Mouse (Mus musculus): ENCODE results near the gene Slc22a7. TPM values are rescaled to one million over a fixed set of nuclear protein-coding genes. Genes with fewer than 3 reads are reported as not detected.

Gene Slc22a7
- not detected in 2 replicates for polyA plus RNA-seq (2012; ENCODE audit: low replicate concordance)

GRCm38 (mm10) chr17:46438298-46438873 is at the start of gene Slc22a7:
Gene Slc22a7, minus strand, starts transcription at chr17:46438457.

DNA sequence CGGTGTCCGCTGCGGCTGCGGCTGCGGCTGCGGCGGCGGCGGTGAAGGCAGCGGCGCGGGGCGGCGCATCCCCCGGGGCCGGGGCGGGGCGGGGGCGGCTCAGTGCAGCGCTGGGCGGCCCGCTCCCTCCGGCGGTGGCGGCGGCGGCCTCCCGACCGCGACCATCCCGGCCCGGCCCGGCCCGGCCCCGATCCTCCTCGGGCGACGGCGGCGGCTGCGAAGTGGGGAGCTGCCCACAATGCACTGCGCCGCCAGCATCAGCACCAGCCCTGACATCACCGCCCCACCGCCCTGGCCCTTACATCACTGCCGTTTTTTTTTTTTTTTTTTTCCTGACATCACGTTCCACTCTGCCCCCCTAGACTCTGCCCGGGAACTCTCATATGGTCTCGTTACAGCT is 49.2 kb upstream of the Slc22a7 start, which contains the start of gene Ttbk1:
Ttbk1 (minus strand) TSS at position 245 of the 400 bp plus-strand sequence.

DNA sequence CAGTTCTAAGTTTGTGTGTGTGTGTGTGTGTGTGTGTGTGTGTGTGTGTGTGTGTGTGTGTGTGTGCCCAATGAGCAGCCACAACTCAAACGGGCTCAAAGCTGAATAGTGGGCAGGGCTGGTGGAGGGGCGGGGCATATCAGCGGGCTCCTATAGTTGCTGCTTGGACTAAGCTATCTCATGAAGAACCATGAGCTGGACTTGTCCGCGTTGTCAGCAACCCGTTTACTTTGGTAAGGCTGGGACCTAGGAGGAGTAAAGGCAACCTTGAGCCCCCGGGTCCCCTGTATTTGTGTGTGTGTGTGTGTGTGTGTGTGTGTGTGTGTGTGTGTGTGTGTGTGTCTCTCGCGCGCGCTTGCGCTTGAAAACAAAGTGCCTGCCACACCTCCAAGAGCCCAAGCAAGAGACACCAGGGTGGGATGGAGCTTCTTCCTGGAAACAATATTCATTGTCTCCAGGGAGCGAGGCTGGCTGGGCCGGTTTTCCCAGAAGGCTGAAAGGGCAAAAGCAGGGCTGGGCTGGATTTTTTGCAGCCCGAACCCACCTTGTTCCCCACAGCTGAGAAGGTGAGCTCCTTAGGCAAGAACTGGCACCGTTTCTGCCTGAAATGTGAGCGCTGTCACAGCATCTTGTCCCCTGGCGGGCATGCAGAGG is 9.4 kb downstream of the Slc22a7 start, which contains the start of gene Crip3:
Crip3 (plus strand) TSS at position 166 of the 654 bp plus-strand sequence.

GRCm38 (mm10) chr17:46383294-46384060 is 54.8 kb downstream of the Slc22a7 start, which contains the start of gene Zfp318:
Gene Zfp318, plus strand, starts transcription at chr17:46383731.

Other genes with a start within 250 kb of the Slc22a7 start
- gene Polh, start 235.8 kb downstream of the Slc22a7 start, polyA plus RNA-seq (2012; ENCODE audit: low replicate concordance), result 0.54 and 4.1 TPM in 2 replicates
- 3.6 and 7.9 TPM in 2 replicates for gene Xpo5, start 235.7 kb downstream of the Slc22a7 start, polyA plus RNA-seq (2012; ENCODE audit: low replicate concordance)
- gene Polr1c, start 190.4 kb downstream of the Slc22a7 start, polyA plus RNA-seq (2012; ENCODE audit: low replicate concordance), result 10.7 and 15.0 TPM in 2 replicates
- 130 and 184 TPM in 2 replicates for gene Yipf3, start 190.4 kb downstream of the Slc22a7 start, polyA plus RNA-seq (2012; ENCODE audit: low replicate concordance)
- 1.2 and 2.7 TPM in 2 replicates for gene Lrrc73, start 184.9 kb downstream of the Slc22a7 start, polyA plus RNA-seq (2012; ENCODE audit: low replicate concordance)
- gene Tjap1, start 155.4 kb downstream of the Slc22a7 start, polyA plus RNA-seq (2012; ENCODE audit: low replicate concordance), result 75.3 and 89.6 TPM in 2 replicates
- gene Dlk2, start 141.0 kb downstream of the Slc22a7 start, polyA plus RNA-seq (2012; ENCODE audit: low replicate concordance), result 0.17 TPM in 1 of 2 replicates, not detected in the other
- 14.2 and 18.7 TPM in 2 replicates for gene Abcc10, start 110.1 kb downstream of the Slc22a7 start, polyA plus RNA-seq (2012; ENCODE audit: low replicate concordance)
- gene Zfp318, start 54.7 kb downstream of the Slc22a7 start, polyA plus RNA-seq (2012; ENCODE audit: low replicate concordance), result 7.3 and 10.6 TPM in 2 replicates
- 1.0 TPM in 1 of 2 replicates, not detected in the other for gene Crip3, start 9.5 kb downstream of the Slc22a7 start, polyA plus RNA-seq (2012; ENCODE audit: low replicate concordance)
- 0.54 and 1.0 TPM in 2 replicates for gene Ttbk1, start 49.2 kb upstream of the Slc22a7 start, polyA plus RNA-seq (2012; ENCODE audit: low replicate concordance)
- gene Dnph1, start 58.3 kb upstream of the Slc22a7 start, polyA plus RNA-seq (2012; ENCODE audit: low replicate concordance), result 16.0 and 16.9 TPM in 2 replicates
- 2.6 and 4.9 TPM in 2 replicates for gene Cul9, start 107.9 kb upstream of the Slc22a7 start, polyA plus RNA-seq (2012; ENCODE audit: low replicate concordance)
- gene Srf, start 117.7 kb upstream of the Slc22a7 start, polyA plus RNA-seq (2012; ENCODE audit: low replicate concordance), result 172 and 177 TPM in 2 replicates
- gene Ptk7, start 191.0 kb upstream of the Slc22a7 start, polyA plus RNA-seq (2012; ENCODE audit: low replicate concordance), result 0.66 and 1.9 TPM in 2 replicates
- 6.1 and 9.9 TPM in 2 replicates for gene Klc4, start 207.6 kb upstream of the Slc22a7 start, polyA plus RNA-seq (2012; ENCODE audit: low replicate concordance)
- 845 and 851 TPM in 2 replicates for gene Mrpl2, start 207.8 kb upstream of the Slc22a7 start, polyA plus RNA-seq (2012; ENCODE audit: low replicate concordance)
- gene Cul7, start 211.9 kb upstream of the Slc22a7 start, polyA plus RNA-seq (2012; ENCODE audit: low replicate concordance), result 3.1 and 12.3 TPM in 2 replicates
- 7.7 and 14.0 TPM in 2 replicates for gene Rrp36, start 235.9 kb upstream of the Slc22a7 start, polyA plus RNA-seq (2012; ENCODE audit: low replicate concordance)
- 55.5 and 91.8 TPM in 2 replicates for gene Mea1, start 240.3 kb upstream of the Slc22a7 start, polyA plus RNA-seq (2012; ENCODE audit: low replicate concordance)
- 260 and 474 TPM in 2 replicates for gene Klhdc3, start 242.5 kb upstream of the Slc22a7 start, polyA plus RNA-seq (2012; ENCODE audit: low replicate concordance)